Mouse (Mus musculus) hindbrain, embryonic 11.5 days (tissue): ENCODE measurements around the gene Gm32742. TPM values are rescaled to one million over a fixed set of nuclear protein-coding genes. Genes with fewer than 3 reads are reported as not detected.
"Not testable (repeated sequence)": the region's sequence is repeated elsewhere in the genome, so short reads cannot be mapped to it uniquely, and the experiment has no call there.

Experiments used
- ATAC-seq: fragments of 200-750 bp; cut with Nextera tagmentation; 2 replicates; pipeline ENCODE4 v1.8.0; 2017; ENCODE audit warnings: mild to moderate bottlenecking, moderate TSS enrichment, moderate library complexity; ENCODE audit not compliant: low FRiP score
- DNase-seq: peaks from one replicate; pipeline ENCODE4 v3.0.0-alpha.2; 2015; ENCODE audit warnings: low spot score
- H3K27ac ChIP-seq: fragments of 300-500 bp; sonication (generic); 2 replicates; pipeline ENCODE4 v1.5.1; 2014; ENCODE audit warnings: mild to moderate bottlenecking, low read depth, low read length
- H3K27me3 ChIP-seq: fragments of 300-500 bp; sonication (generic); 2 replicates; pipeline ENCODE4 v1.6.1; 2014; ENCODE audit warnings: mild to moderate bottlenecking, low read length, moderate library complexity, mixed read lengths; ENCODE audit not compliant: control insufficient read depth, insufficient read depth
- H3K36me3 ChIP-seq: fragments of 300-500 bp; sonication (generic); 2 replicates; pipeline ENCODE4 v1.6.1; 2014; ENCODE audit warnings: mild to moderate bottlenecking, low read length, moderate library complexity, mixed read lengths; ENCODE audit not compliant: control insufficient read depth, insufficient read depth
- H3K4me1 ChIP-seq: fragments of 300-500 bp; sonication (generic); replicated peaks from 2 replicates; pipeline ENCODE4 v1.6.1; 2014; ENCODE audit warnings: low read length, mixed read lengths; ENCODE audit not compliant: control insufficient read depth, insufficient read depth
- H3K4me2 ChIP-seq: fragments of 300-500 bp; sonication (generic); replicated peaks from 2 replicates; pipeline ENCODE4 v1.6.1; 2014; ENCODE audit warnings: mild to moderate bottlenecking, low read depth, low read length
- H3K4me3 ChIP-seq: fragments of 300-500 bp; sonication (generic); 2 replicates; pipeline ENCODE4 v1.5.1; 2014; ENCODE audit warnings: low read depth, low read length
- H3K9ac ChIP-seq: fragments of 300-500 bp; sonication (generic); 2 replicates; pipeline ENCODE4 v1.6.1; 2014; ENCODE audit warnings: low read depth, low read length
- H3K9me3 ChIP-seq: fragments of 300-500 bp; sonication (generic); 2 replicates; pipeline ENCODE4 v1.6.1; 2016; ENCODE audit warnings: low read length; ENCODE audit not compliant: control insufficient read depth
- WGBS: fragments of 180-500 bp; shearing (Covaris S2); extraction: QIAGEN DNeasy Blood & Tissue Kit; methylation state at CpG from one replicate; pipeline ENCODE4 v1.1.7; 2014; 5-methylcytosine and 5-hydroxymethylcytosine counted together
- polyA plus RNA-seq: library from polyadenylated mRNA; unstranded; fragments of >200 nt; fragmentation: Nextera tagmentation; extraction: Ambion mirVana; gene quantifications from 2 replicates; pipeline ENCODE4 v1.2.1, GENCODE M21; 2014

The Gm32742 gene
- polyA plus RNA-seq, 1 experiment from 2014 or later: not detected

DNA sequence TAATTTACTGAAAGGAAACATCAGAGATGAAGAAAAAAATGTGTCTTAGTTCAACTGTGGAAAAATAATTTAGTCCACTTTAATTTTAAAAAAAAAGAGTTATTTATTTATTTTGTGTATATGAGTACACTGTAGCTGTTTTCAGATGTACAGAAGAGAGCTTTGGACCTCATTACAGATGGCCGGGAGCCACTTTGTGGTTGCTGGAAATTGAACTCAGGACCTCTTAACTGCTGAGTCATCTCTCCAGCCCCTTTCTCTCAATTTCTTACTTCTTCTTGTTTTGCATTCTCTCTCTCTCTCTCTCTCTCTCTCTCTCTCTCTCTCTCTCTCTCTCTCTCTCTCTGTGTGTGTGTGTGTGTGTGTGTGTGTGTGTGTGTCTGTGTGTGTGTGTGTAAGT lies 25.9 kb downstream of the Gm32742 start:
- H3K36me3 ChIP-seq, H3K4me2 ChIP-seq, ATAC-seq, H3K27me3 ChIP-seq, H3K4me1 ChIP-seq, DNase-seq, H3K9ac ChIP-seq, H3K27ac ChIP-seq, H3K4me3 ChIP-seq, H3K9me3 ChIP-seq: not testable (repeated sequence)
- WGBS: 77% methylated on average over 1 of the region's 1 CpGs

DNA sequence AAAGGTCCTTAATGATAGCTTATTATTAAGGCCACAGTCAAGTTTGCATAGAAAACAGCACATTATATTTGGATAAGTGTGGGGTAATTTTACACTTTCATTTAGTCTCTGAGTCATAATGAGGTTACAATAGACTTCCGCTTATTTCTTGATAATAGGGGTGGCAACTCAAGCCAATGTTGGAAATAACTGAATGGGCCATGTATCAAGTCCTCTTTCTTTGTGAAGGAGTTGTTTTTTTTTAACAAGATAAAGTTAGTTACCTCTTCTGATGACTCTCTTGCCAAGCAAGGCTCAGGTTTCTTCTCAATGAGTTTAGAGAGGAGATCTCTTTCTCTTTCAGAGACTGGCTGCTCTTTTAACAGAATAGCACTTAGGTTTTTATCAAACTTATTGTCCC lies 27.0 kb downstream of the Gm32742 start:
- Histone ChIP-seq H3K4me2 (no peak overlapping the region), H3K27me3 (no peaks in the 10 kb centered on the region), H3K36me3 (no peaks in the 10 kb centered on the region), H3K27ac (no peak overlapping the region), H3K4me3 (no peak overlapping the region), H3K9me3 (no peaks in the 10 kb centered on the region), H3K9ac (no peak overlapping the region), H3K4me1 (no peaks in the 10 kb centered on the region)
- no peak for ATAC-seq
- WGBS: 96% methylated on average over 1 of the region's 1 CpGs
- no peak for DNase-seq

DNA sequence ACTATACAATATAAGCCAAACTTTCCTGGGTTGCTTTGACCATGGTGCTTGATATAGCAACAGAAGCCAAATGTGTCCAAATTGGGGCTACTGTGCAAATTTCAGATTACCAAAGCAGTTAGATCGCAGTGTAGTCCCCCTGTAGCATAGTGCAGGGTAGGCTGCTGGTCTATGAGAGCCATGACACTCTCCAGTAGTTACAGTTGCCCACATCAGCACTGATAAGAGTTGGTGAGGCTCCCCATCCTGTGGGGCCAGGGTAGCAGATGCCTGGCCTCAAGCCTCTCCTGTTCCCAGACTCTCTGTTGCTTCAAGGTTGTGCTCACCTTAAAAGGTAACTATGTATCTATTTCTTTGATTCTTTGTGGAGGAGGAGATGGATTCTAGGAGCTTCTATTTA lies 27.5 kb downstream of the Gm32742 start:
- 97% methylated on average over 1 of the region's 1 CpGs for WGBS
- DNase-seq (no peak), ATAC-seq (no peak)
- no peaks in the 10 kb centered on the region for H3K4me1 ChIP-seq
- H3K36me3 ChIP-seq: no peaks in the 10 kb centered on the region
- no peak overlapping the region for H3K4me2 ChIP-seq
- no peaks in the 10 kb centered on the region for H3K27me3 ChIP-seq
- no peak overlapping the region for H3K4me3 ChIP-seq
- no peaks in the 10 kb centered on the region for H3K9me3 ChIP-seq
- H3K27ac ChIP-seq: no peak overlapping the region
- H3K9ac ChIP-seq: no peak overlapping the region

DNA sequence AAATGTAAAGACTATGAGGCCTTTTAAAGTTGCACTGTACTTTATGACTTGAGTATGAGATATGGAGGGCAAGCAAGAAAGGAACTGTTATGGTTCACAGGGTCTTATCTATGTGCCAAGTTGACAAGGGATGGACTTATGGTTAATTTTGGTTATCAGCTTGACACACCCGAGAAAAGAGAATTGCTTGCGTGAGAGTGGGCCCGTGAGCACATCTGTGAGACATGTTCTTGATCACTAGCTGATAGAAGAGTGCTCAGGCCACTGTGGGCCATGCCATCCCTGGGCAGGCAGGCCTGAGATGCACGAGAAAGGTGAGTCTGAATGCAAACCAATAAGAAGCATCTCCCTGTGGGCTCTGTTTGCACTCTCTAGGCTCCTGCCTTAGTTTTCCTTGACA lies 27.9 kb downstream of the Gm32742 start:
- Histone ChIP-seq H3K9ac (no peak overlapping the region), H3K4me3 (no peak overlapping the region), H3K9me3 (no peaks in the 10 kb centered on the region), H3K4me2 (no peak overlapping the region), H3K4me1 (no peaks in the 10 kb centered on the region), H3K27ac (no peak overlapping the region), H3K36me3 (no peaks in the 10 kb centered on the region), H3K27me3 (no peaks in the 10 kb centered on the region)
- 82% methylated on average over 4 of the region's 4 CpGs for WGBS
- DNase-seq: no peak
- no peak for ATAC-seq

DNA sequence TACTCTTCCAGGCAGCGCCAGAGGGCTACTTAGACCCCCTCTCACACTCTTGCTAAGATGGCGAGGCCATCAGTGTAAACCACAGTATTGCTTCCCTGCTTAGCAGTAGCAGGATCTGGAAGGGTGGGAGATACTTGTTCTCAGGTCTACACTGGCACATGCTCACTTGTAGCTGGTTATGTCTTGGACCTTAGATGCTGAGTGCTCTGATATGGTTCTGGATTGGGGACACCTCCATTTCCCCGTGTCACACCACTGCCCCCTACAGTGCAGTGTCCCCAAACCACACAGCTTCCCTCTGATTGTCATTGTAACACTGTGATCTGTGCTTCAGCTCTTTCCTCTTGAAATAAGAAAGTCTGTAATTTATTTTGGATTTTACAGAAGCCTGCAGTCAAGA lies 28.3 kb downstream of the Gm32742 start:
- no peak overlapping the region for H3K4me3 ChIP-seq
- 68% methylated on average over 3 of the region's 3 CpGs for WGBS
- no peak overlapping the region for H3K4me2 ChIP-seq
- H3K27ac ChIP-seq: no peak overlapping the region
- H3K27me3 ChIP-seq: no peaks in the 10 kb centered on the region
- no peaks in the 10 kb centered on the region for H3K9me3 ChIP-seq
- peak; percentile 24 for DNase-seq
- no peak overlapping the region for H3K9ac ChIP-seq
- H3K4me1 ChIP-seq: no peaks in the 10 kb centered on the region
- H3K36me3 ChIP-seq: no peaks in the 10 kb centered on the region
- ATAC-seq: no peak

DNA sequence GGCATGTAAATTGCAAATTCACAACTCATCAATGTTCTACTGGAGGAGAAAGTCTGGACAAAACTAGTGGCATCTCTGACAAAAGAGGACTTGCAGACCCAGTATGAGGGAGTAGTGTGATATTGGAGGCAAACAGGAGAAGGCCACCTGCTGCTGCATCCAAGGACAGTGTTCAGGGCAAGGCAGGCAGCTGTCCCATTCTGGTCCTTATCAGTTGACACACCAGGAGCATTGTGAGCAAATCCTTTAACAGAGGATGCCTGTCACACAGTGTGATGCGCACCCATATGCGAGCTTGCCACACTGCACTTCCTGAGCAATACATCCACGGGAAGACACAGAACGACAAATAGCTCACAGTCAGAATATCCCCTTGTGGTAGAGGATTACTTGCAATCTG lies 50.5 kb downstream of the Gm32742 start:
- Histone ChIP-seq H3K4me1 (no peaks in the 10 kb centered on the region), H3K4me2 (no peak overlapping the region), H3K9me3 (no peaks in the 10 kb centered on the region), H3K27me3 (no peaks in the 10 kb centered on the region), H3K4me3 (no peak overlapping the region), H3K36me3 (no peaks in the 10 kb centered on the region), H3K9ac (no peak overlapping the region), H3K27ac (no peak overlapping the region)
- DNase-seq (no peak), ATAC-seq (no peak)
- WGBS: 77% methylated on average over 4 of the region's 4 CpGs

DNA sequence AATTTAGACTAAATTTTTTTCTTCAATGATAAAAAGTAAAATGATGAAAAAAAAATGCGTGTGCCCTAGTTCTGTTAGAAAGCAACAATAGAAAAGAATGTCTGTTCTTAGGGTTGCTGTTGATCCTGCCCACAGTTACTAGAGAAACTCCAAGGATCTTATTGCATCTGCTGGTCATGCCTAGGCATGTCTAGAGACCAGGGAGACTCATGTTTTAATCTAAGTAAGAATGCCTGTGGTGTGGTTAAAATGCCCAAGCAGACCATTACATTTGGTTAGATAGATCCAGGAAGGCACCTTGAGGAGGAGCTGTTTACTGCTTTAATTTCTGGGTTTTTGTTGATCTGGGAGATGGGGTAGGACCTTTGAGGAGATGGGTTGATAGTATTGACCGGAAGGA lies 59.6 kb downstream of the Gm32742 start:
- H3K4me3 ChIP-seq: no peak overlapping the region
- H3K9me3 ChIP-seq: no peaks in the 10 kb centered on the region
- 0 out of 2 replicates have a peak, but pooled peaks cover 2% of the 10 kb centered on the region for H3K27me3 ChIP-seq
- no peak overlapping the region for H3K9ac ChIP-seq
- no peaks in the 10 kb centered on the region for H3K36me3 ChIP-seq
- H3K4me2 ChIP-seq: no peak overlapping the region
- no peak for DNase-seq
- H3K27ac ChIP-seq: no peak overlapping the region
- WGBS: 85% methylated on average over 2 of the region's 2 CpGs
- H3K4me1 ChIP-seq: peaks cover 4% of the 10 kb centered on the region; the same call in 1 of the 2 replicates
- no peak for ATAC-seq

DNA sequence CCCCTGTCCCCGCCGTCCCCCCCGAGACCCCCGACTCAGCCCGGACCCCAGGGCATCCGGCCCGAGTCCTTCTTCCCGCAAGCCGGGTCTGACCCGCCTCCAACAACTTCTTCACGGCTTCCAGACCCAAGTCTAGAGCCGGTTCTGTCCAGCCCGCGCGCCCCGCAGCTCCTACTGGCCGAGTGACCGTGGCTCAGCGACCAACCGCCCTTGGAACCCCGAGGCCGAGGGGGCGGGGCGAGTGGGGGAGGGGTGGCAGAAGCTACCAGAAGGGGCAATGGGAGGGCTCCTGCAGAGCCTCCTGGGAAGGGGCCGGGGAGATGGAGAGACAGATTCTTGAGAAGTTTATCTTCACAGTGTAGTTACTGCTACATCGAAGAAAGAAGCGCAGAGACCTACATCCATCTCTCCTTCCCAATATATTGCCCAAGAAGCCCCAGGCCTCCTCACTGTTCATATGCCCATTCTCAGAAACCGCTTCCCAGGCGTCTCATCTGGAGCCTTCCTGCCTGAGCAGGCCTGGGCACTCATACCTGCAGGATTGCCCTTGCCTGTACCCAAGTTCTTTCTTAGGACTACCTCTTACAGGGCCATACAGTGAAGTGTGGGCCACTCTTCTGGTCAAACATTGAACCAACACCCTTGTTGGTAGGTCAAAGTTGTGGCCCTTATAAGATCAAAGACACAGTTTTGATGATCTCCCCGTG lies 61.4 kb downstream of the Gm32742 start:
- H3K36me3 ChIP-seq: no peaks in the 10 kb centered on the region
- WGBS: 15% methylated on average over 28 of the region's 30 CpGs
- 0 out of 2 replicates have a peak, but pooled peaks cover 2% of the 10 kb centered on the region for H3K27me3 ChIP-seq

More for the DNA sequence above, 61.4 kb downstream of the Gm32742 start:
- no peak overlapping the region for H3K27ac ChIP-seq
- peak overlapping the region; percentile 60 for H3K4me3 ChIP-seq
- DNase-seq (peak; percentile 67), ATAC-seq (peak; percentile 67)
- H3K4me1 ChIP-seq: peaks cover 4% of the 10 kb centered on the region; the same call in 1 of the 2 replicates
- H3K9ac ChIP-seq: peak overlapping the region; percentile 74
- H3K9me3 ChIP-seq: no peaks in the 10 kb centered on the region
- peak overlapping the region; percentile 100 for H3K4me2 ChIP-seq
